Mouse (Mus musculus) Muller cell, postnatal 12 days (primary cell): ENCODE results near the gene Kcnab3.
"Not testable (repeated sequence)": the region's sequence is repeated elsewhere in the genome, so short reads cannot be mapped to it uniquely, and the experiment has no call there.

Experiments
- DNase-seq: peaks from one replicate; pipeline ENCODE4 v3.0.0-alpha.2; 2015; ENCODE audit errors: inconsistent ontology term

Gene Kcnab3

GRCm38 (mm10) chr11:69325628-69326407 is at the start of gene Kcnab3:
Gene Kcnab3, plus strand, starts transcription at chr11:69326258.
- DNase-seq: peak; percentile 81

GRCm38 (mm10) chr11:69277267-69277666 is 48.8 kb upstream of the Kcnab3 start:
- DNase-seq: no peak

GRCm38 (mm10) chr11:69291111-69291510 is 34.9 kb upstream of the Kcnab3 start:
- no peak for DNase-seq

- DNase-seq: no peak
Measured at GRCm38 (mm10) chr11:69295286-69295685, 30.8 kb upstream of the Kcnab3 start.

- DNase-seq: no peak
Measured at GRCm38 (mm10) chr11:69297799-69298198, 28.3 kb upstream of the Kcnab3 start.

GRCm38 (mm10) chr11:69298231-69298630 is 27.8 kb upstream of the Kcnab3 start:
- no peak for DNase-seq

- no peak for DNase-seq
Measured at GRCm38 (mm10) chr11:69302817-69303216, 23.2 kb upstream of the Kcnab3 start.

- no peak for DNase-seq
Measured at GRCm38 (mm10) chr11:69305291-69305690, 20.8 kb upstream of the Kcnab3 start.

GRCm38 (mm10) chr11:69306039-69306438 is 20.0 kb upstream of the Kcnab3 start:
- DNase-seq: no peak

- DNase-seq: peak; percentile 42
Measured at GRCm38 (mm10) chr11:69311266-69311665, 14.8 kb upstream of the Kcnab3 start.

- DNase-seq: no peak
Measured at GRCm38 (mm10) chr11:69316361-69316760, 9.7 kb upstream of the Kcnab3 start.

GRCm38 (mm10) chr11:69318000-69318399 is 8.1 kb upstream of the Kcnab3 start:
- not testable (repeated sequence) for DNase-seq

- DNase-seq: no peak
Measured at GRCm38 (mm10) chr11:69321580-69321979, 4.5 kb upstream of the Kcnab3 start.

- peak; percentile 38 for DNase-seq
Measured at GRCm38 (mm10) chr11:69322010-69322409, 4.0 kb upstream of the Kcnab3 start.

GRCm38 (mm10) chr11:69322693-69323471 is 3.2 kb upstream of the Kcnab3 start:
- DNase-seq: peak; percentile 41

GRCm38 (mm10) chr11:69323667-69324111 is 2.4 kb upstream of the Kcnab3 start, which contains the start of the genes Cntrob and Trappc1:
Gene Cntrob, minus strand, starts transcription at chr11:69323775.
Gene Trappc1, plus strand, starts transcription at chr11:69323980.
- peak; percentile 99 for DNase-seq

GRCm38 (mm10) chr11:69324749-69325148 is 1.3 kb upstream of the Kcnab3 start:
- DNase-seq: no peak

GRCm38 (mm10) chr11:69326408-69327156 is 524 bp downstream of the Kcnab3 start:
- DNase-seq: no peak

- DNase-seq: no peak
Measured at GRCm38 (mm10) chr11:69327157-69327442, 1.0 kb downstream of the Kcnab3 start.

GRCm38 (mm10) chr11:69327648-69328047 is 1.6 kb downstream of the Kcnab3 start:
- DNase-seq: no peak

- DNase-seq: no peak
Measured at GRCm38 (mm10) chr11:69328517-69328916, 2.5 kb downstream of the Kcnab3 start.

- DNase-seq: no peak
Measured at GRCm38 (mm10) chr11:69331152-69331551, 5.1 kb downstream of the Kcnab3 start.
